Mouse (Mus musculus) cerebellum, adult 9-11 months (tissue): ENCODE results near the gene Idh2.
"Not testable (repeated sequence)": the region's sequence is repeated elsewhere in the genome, so short reads cannot be mapped to it uniquely, and the experiment has no call there.

Experiments used
- DNase-seq: peaks from one replicate; pipeline ENCODE4 v3.0.0; 2022

Idh2 gene

DNA sequence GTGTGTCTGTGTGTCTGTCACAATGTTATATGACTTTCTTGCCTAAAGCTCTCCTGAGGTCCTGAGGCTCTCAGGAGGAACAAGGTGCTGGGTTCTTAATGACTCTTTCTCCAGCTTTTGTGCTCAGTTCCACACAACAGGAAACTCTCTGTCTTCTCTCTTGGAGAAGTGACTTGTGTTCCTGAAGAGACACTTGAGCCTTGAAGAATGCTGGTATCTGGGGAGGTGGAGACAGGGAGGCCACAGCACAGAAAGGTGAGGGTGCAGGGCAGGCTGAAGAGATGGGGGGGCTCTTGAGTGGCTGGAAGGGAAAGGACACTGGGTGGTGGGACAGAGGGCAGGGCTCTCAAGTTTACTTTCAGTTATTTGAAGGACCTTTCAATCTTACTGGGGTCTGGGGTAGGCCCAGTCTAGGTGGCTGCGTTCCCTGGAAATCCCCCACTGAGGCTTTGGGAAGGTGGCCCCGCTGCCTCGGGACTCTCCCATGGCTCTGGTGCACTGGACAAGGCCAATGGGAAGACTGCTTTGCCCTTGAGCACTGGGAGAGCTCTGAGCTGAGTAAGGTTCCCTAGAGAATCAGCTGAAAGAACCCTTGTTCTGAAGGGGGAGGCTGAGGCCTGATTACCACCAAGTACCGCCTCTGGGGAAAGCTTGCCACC lies 56.7 kb downstream of the Idh2 start:
- no peak for DNase-seq

DNA sequence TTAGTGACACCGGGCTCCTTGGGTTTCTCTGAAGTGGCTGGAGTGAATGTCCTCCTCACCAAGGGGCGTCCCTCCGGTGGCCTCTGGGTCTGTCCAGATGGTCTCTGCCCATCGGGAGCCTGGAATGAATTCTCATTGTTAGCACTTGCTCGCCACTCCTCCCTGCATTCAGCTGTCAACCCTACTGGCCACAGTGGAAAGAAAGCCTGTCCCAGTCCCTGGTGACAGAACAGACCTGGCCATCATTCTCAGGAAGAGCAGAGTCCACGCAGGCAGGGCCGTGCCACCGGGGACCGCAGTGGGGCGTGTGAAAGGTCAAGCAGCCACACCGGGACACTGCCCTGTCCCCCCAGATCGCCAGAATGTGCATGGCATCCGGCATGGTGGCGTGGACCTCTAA lies 57.4 kb downstream of the Idh2 start:
- no peak for DNase-seq

DNA sequence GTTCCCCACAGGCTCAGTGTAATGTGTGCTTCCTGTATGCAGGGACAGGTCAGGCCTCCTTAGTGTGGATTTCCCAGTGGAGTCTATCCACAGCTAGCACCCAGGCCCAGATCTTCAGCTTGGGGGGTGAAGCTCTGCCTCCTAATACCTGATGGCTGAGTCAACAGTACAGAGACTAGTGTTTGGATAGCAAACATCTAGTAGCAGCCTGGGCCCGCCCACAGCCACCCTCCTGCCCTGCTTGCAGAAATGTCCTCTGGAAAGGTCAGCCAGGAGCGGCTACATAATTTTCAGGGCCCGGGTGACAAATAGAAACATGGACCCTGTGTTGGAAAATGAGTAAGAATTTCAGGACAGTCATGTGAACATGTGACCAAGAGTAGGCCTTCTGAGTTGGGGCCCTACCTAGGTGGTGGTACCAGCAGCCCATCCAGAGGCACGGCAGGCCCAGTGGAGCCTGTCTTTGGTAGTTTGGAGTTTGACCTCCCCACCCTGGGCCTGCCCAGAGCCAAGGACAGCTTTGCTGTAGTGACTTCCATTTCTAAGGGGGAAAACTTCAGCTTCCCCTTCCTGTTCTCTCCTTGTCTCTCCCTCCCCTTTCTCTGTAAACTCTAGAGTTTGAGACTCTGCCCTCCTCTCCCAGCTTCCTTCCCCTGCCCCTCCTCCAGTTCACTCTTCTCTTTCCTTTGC lies 58.0 kb downstream of the Idh2 start:
- no peak for DNase-seq

DNA sequence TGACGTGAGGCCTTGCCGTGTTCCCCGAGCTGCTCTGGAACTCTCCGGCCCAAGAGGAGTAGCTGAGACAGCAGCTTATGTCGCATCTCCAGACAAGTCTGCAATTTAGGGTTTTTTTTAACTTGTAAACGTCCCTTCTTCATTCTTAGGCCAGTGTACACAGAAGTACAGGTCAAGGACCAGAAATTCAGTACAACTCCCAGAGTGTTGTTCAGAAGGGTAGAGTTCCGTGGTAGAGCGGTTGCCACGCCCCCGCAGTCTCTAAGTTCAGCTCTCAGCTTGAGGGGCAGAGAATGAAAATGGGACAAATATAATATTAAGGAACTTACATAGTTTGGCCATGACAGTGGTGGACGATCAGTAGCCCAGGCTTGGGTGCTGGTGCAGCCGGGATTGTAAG lies 59.4 kb downstream of the Idh2 start:
- DNase-seq: no peak

DNA sequence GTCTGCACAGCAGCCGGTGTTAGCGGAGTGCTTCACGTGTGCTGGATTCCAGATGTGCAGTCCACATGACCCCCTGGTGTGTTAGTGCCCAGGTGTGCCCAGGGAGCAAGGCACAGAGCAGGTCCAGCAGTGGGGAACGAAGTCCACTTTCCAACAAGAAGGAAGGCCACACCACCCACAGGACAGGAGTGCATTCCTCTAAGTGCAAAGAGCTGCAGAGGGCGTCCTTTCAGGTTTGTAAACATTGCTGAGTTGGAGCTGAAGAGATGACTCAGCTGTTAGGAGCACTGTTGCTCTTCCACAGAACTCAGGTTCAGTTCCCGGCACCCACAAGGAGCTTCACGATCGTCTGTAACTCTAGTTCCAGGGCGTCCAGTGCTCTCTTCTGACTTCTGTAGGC lies 62.0 kb downstream of the Idh2 start:
- DNase-seq: no peak

GRCm38 (mm10) chr7:80052261-80052660 lies 62.9 kb downstream of the Idh2 start:
- DNase-seq: no peak

GRCm38 (mm10) chr7:80051835-80052234 lies 63.4 kb downstream of the Idh2 start:
- no peak for DNase-seq

GRCm38 (mm10) chr7:80050382-80050781 lies 64.8 kb downstream of the Idh2 start:
- DNase-seq: not testable (repeated sequence)

- no peak for DNase-seq
These were observed 65.4 kb downstream of the Idh2 start for GRCm38 (mm10) chr7:80049746-80050145.

- no peak for DNase-seq
These were observed 68.2 kb downstream of the Idh2 start for GRCm38 (mm10) chr7:80047041-80047440.
